Mouse (Mus musculus) stomach, embryonic 15.5 days (tissue): ENCODE measurements around the gene Spns2. TPM values are rescaled to one million over a fixed set of nuclear protein-coding genes. Genes with fewer than 3 reads are reported as not detected.

Experiments
- ATAC-seq: fragments of 200-750 bp; cut with Nextera tagmentation; 2 replicates; pipeline ENCODE4 v1.8.0; 2017; ENCODE audit warnings: low read depth, moderate number of reproducible peaks, moderate TSS enrichment; ENCODE audit not compliant: insufficient read depth, low FRiP score
- H3K27ac ChIP-seq: fragments of 300-500 bp; sonication (generic); 2 replicates; pipeline ENCODE4 v1.5.1; 2015; ENCODE audit warnings: mild to moderate bottlenecking, inconsistent platforms
- H3K27me3 ChIP-seq: fragments of 300-500 bp; sonication (generic); replicated peaks from 2 replicates; pipeline ENCODE4 v1.6.1; 2015; ENCODE audit warnings: inconsistent platforms
- H3K36me3 ChIP-seq: fragments of 300-500 bp; sonication (generic); 2 replicates; pipeline ENCODE4 v1.6.1; 2015; ENCODE audit warnings: inconsistent platforms
- H3K4me1 ChIP-seq: fragments of 300-500 bp; sonication (generic); 2 replicates; pipeline ENCODE4 v1.6.1; 2015; ENCODE audit warnings: inconsistent platforms
- H3K4me2 ChIP-seq: fragments of 300-500 bp; sonication (generic); 2 replicates; pipeline ENCODE4 v1.6.1; 2015; ENCODE audit warnings: mild to moderate bottlenecking, inconsistent platforms
- H3K4me3 ChIP-seq: fragments of 300-500 bp; sonication (generic); replicated peaks from 2 replicates; pipeline ENCODE4 v1.5.1; 2015; ENCODE audit warnings: inconsistent platforms
- H3K9ac ChIP-seq: fragments of 300-500 bp; sonication (generic); 2 replicates; pipeline ENCODE4 v1.6.1; 2015; ENCODE audit warnings: inconsistent platforms
- H3K9me3 ChIP-seq: fragments of 300-500 bp; sonication (generic); 2 replicates; pipeline ENCODE4 v1.6.1; 2016; ENCODE audit warnings: inconsistent platforms
- WGBS: fragments of 180-500 bp; shearing (Covaris S2); methylation state at CpG from one replicate; pipeline ENCODE4 v1.1.7; 2015; 5-methylcytosine and 5-hydroxymethylcytosine counted together
- polyA plus RNA-seq: library from polyadenylated mRNA; unstranded; fragments of >200 nt; fragmentation: Nextera tagmentation; extraction: Ambion mirVana; gene quantifications from 2 replicates; pipeline ENCODE4 v1.2.1, GENCODE M21; 2015

Spns2 gene
- polyA plus RNA-seq, 1 experiment from 2014 or later, result 6.0 TPM

GRCm38 (mm10) chr11:72469217-72469616 is 20.5 kb downstream of the Spns2 start:
- H3K9ac ChIP-seq, result no peak overlapping the region
- WGBS, result 23% methylated on average over 5 of the region's 5 CpGs
- peak; percentile 51; the same call in 1 of the 2 replicates for ATAC-seq
- peak overlapping the region; percentile 89 for H3K27ac ChIP-seq
- no peaks in the 10 kb centered on the region for H3K9me3 ChIP-seq
- no peak overlapping the region for H3K4me3 ChIP-seq
- no peaks in the 10 kb centered on the region for H3K27me3 ChIP-seq
- peak overlapping the region; percentile 2; the same call in 1 of the 2 replicates for H3K4me2 ChIP-seq
- peaks cover 51% of the 10 kb centered on the region for H3K4me1 ChIP-seq
- no peaks in the 10 kb centered on the region for H3K36me3 ChIP-seq

- no peak overlapping the region for H3K4me3 ChIP-seq
- H3K27me3 ChIP-seq, result no peaks in the 10 kb centered on the region
- no peak overlapping the region for H3K4me2 ChIP-seq
- peaks cover 44% of the 10 kb centered on the region for H3K4me1 ChIP-seq
- H3K9ac ChIP-seq, result no peak overlapping the region
- no peak for ATAC-seq
- no peaks in the 10 kb centered on the region for H3K9me3 ChIP-seq
- peak overlapping the region; percentile 89; the same call in 1 of the 2 replicates for H3K27ac ChIP-seq
- H3K36me3 ChIP-seq, result no peaks in the 10 kb centered on the region
- 63% methylated on average over 5 of the region's 5 CpGs for WGBS
Observed at GRCm38 (mm10) chr11:72468525-72468924, 21.2 kb downstream of the Spns2 start.

GRCm38 (mm10) chr11:72466694-72467507 is 22.8 kb downstream of the Spns2 start:
- ATAC-seq, result peak; percentile 85
- Histone ChIP-seq H3K4me3 (no peak overlapping the region), H3K4me2 (peak overlapping the region; percentile 11), H3K27me3 (no peaks in the 10 kb centered on the region), H3K4me1 (peaks cover 43% of the 10 kb centered on the region), H3K36me3 (no peaks in the 10 kb centered on the region), H3K9ac (no peak overlapping the region), H3K27ac (peak overlapping the region; percentile 89), H3K9me3 (no peaks in the 10 kb centered on the region)
- 10% methylated on average over 11 of the region's 11 CpGs for WGBS

GRCm38 (mm10) chr11:72465978-72466693 is 23.6 kb downstream of the Spns2 start:
- Histone ChIP-seq H3K36me3 (no peaks in the 10 kb centered on the region), H3K27ac (peak overlapping the region; percentile 89), H3K9ac (no peak overlapping the region), H3K4me2 (peak overlapping the region; percentile 11; the same call in 1 of the 2 replicates), H3K9me3 (no peaks in the 10 kb centered on the region), H3K27me3 (no peaks in the 10 kb centered on the region), H3K4me1 (peaks cover 43% of the 10 kb centered on the region), H3K4me3 (no peak overlapping the region)
- WGBS, result 47% methylated on average over 11 of the region's 11 CpGs
- no peak for ATAC-seq

- no peaks in the 10 kb centered on the region for H3K36me3 ChIP-seq
- no peaks in the 10 kb centered on the region for H3K27me3 ChIP-seq
- H3K9me3 ChIP-seq, result no peaks in the 10 kb centered on the region
- no peak overlapping the region for H3K4me3 ChIP-seq
- peaks cover 36% of the 10 kb centered on the region for H3K4me1 ChIP-seq
- no peak for ATAC-seq
- H3K9ac ChIP-seq, result no peak overlapping the region
- no peak overlapping the region for H3K4me2 ChIP-seq
- H3K27ac ChIP-seq, result no peak overlapping the region
- 62% methylated on average over 3 of the region's 3 CpGs for WGBS
Observed at GRCm38 (mm10) chr11:72464821-72465220, 24.9 kb downstream of the Spns2 start.

- Histone ChIP-seq H3K27me3 (no peaks in the 10 kb centered on the region), H3K4me1 (peaks cover 26% of the 10 kb centered on the region), H3K4me3 (no peak overlapping the region), H3K27ac (no peak overlapping the region), H3K36me3 (no peaks in the 10 kb centered on the region), H3K9me3 (no peaks in the 10 kb centered on the region), H3K4me2 (no peak overlapping the region), H3K9ac (no peak overlapping the region)
- WGBS, result 32% methylated on average over 5 of the region's 5 CpGs
- no peak for ATAC-seq
Observed at GRCm38 (mm10) chr11:72461500-72461981, 28.2 kb downstream of the Spns2 start.

GRCm38 (mm10) chr11:72458502-72458901 is 31.2 kb downstream of the Spns2 start:
- H3K4me1 ChIP-seq, result peaks cover 15% of the 10 kb centered on the region; the same call in 1 of the 2 replicates
- 0 out of 2 replicates have a peak overlapping the region, but pooled peaks have one; percentile 8 for H3K27ac ChIP-seq
- no peak for ATAC-seq
- WGBS, result 72% methylated on average over 3 of the region's 3 CpGs
- no peaks in the 10 kb centered on the region for H3K9me3 ChIP-seq
- no peaks in the 10 kb centered on the region for H3K27me3 ChIP-seq
- H3K4me3 ChIP-seq, result no peak overlapping the region
- H3K36me3 ChIP-seq, result no peaks in the 10 kb centered on the region
- H3K4me2 ChIP-seq, result no peak overlapping the region
- H3K9ac ChIP-seq, result no peak overlapping the region

- no peak overlapping the region for H3K4me3 ChIP-seq
- H3K27me3 ChIP-seq, result no peaks in the 10 kb centered on the region
- no peaks in the 10 kb centered on the region for H3K36me3 ChIP-seq
- H3K9ac ChIP-seq, result no peak overlapping the region
- 55% methylated on average over 12 of the region's 12 CpGs for WGBS
- H3K9me3 ChIP-seq, result no peaks in the 10 kb centered on the region
- ATAC-seq, result peak; percentile 63; the same call in 1 of the 2 replicates
- 0 out of 2 replicates have a peak overlapping the region, but pooled peaks have one; percentile 8 for H3K27ac ChIP-seq
- peaks cover 15% of the 10 kb centered on the region; the same call in 1 of the 2 replicates for H3K4me1 ChIP-seq
- no peak overlapping the region for H3K4me2 ChIP-seq
Observed at GRCm38 (mm10) chr11:72457995-72458496, 31.7 kb downstream of the Spns2 start.

GRCm38 (mm10) chr11:72455694-72456093 is 34.0 kb downstream of the Spns2 start:
- Histone ChIP-seq H3K9me3 (no peaks in the 10 kb centered on the region), H3K27ac (no peak overlapping the region), H3K4me1 (peaks cover 15% of the 10 kb centered on the region; the same call in 1 of the 2 replicates), H3K27me3 (no peaks in the 10 kb centered on the region), H3K4me2 (no peak overlapping the region), H3K9ac (no peak overlapping the region), H3K36me3 (peaks cover 12% of the 10 kb centered on the region; the same call in 1 of the 2 replicates), H3K4me3 (no peak overlapping the region)
- whole genome bisulfite sequencing, result 63% methylated on average over 5 of the region's 5 CpGs
- ATAC-seq, result peak; percentile 24

GRCm38 (mm10) chr11:72453105-72453953 is 36.4 kb downstream of the Spns2 start:
- Histone ChIP-seq H3K4me2 (no peak overlapping the region), H3K9ac (no peak overlapping the region), H3K36me3 (peaks cover 36% of the 10 kb centered on the region), H3K27ac (no peak overlapping the region), H3K4me3 (no peak overlapping the region), H3K27me3 (no peaks in the 10 kb centered on the region), H3K4me1 (peaks cover 12% of the 10 kb centered on the region; the same call in 1 of the 2 replicates), H3K9me3 (no peaks in the 10 kb centered on the region)
- 57% methylated on average over 15 of the region's 15 CpGs for WGBS
- no peak for ATAC-seq

GRCm38 (mm10) chr11:72452140-72452665 is 37.5 kb downstream of the Spns2 start:
- ATAC-seq, result no peak

More at GRCm38 (mm10) chr11:72452140-72452665, 37.5 kb downstream of the Spns2 start:
- Histone ChIP-seq H3K4me2 (no peak overlapping the region), H3K27me3 (no peaks in the 10 kb centered on the region), H3K9ac (no peak overlapping the region), H3K9me3 (no peaks in the 10 kb centered on the region), H3K36me3 (peaks cover 47% of the 10 kb centered on the region), H3K4me3 (no peak overlapping the region), H3K27ac (no peak overlapping the region), H3K4me1 (peaks cover 9% of the 10 kb centered on the region; the same call in 1 of the 2 replicates)
- WGBS, result 80% methylated on average over 3 of the region's 3 CpGs
